Mouse (Mus musculus): ENCODE results near the gene Wrb.

DNA sequence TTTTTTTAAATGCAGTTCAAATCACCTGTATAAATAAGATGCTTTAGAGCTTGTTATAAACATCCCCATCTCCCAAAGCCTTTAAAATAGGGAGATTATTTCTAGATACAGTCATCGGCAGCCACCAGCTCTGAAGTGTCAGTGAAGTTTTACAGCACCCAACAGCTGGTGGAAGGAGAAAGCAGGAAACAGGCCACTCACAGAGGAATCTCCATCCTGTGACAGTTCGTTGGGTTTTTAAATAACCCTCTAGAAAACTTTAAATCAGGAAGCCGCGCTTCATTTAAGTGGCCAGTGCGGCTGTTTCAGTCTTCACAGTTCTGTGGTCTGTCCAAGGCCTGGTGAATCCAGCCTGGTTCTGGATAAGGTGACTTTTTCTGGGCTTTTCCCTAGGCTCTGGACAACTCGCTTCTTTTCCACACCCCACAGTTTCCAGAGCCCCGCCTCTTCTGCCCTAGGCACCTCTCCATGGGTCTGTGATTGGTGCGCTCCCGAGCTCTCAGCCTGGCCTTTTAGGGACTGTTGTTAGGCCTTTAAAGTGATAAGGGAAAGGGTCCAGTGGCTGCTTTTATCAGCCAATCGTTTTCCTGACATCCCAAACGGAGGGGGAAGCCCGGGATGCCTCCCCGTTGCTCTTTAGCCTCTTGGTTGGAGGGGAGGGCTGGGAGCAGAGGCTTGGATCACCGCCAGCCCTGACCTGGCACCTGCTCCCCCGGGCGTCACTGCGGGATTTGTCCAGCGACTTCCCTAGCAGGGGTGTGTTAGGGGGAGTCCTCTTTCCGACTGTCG lies 54.9 kb downstream of the Wrb start, which contains the start of gene Sh3bgr:
- TF ChIP-seq CTCF (IDR thresholded peaks at IDR 0.05; ENCODE audit: borderline replicate concordance, insufficient read depth, low read depth, low read length) (no peak), POLR2A (IDR thresholded peaks at IDR 0.05; ENCODE audit: borderline replicate concordance, insufficient read depth, low read length) (no peak)
